Mouse (Mus musculus): ENCODE measurements at regions not wholly inside any gene's neighbourhood (a gene's known extent, or its start where the extent isn't known, plus 50 kb on each side); places are given as distances from the start of the nearest gene placed in this dataset.

DNA sequence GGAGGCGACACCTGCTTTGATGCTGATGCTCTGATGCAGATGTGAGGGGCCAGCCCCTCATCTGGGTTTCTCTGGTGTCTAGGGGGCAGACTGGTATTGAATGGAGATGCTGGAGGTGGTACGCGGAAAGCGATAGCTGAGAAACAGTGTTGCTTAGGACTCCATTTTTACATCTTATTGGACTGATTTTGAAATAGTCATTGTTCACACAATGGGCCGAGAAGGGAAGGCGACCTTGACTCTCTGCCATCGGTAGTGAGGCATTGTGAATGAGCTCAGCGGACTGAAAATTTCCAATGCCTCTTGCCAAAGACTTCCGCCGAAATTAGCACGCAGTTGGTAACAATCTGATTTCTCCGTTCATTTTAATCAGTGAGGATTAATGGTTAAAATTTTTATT lies 177.0 kb downstream of the Mtx2 start:
- Histone ChIP-seq H3K36me3 (ENCODE audit: control insufficient read depth, insufficient read depth) (no peaks in the 10 kb centered on the region), H3K4me3 (ENCODE audit: low read depth, low read length) (no peak overlapping the region)
- 75% methylated on average over 12 of the region's 12 CpGs for WGBS (ENCODE audit: insufficient replicate concordance)

DNA sequence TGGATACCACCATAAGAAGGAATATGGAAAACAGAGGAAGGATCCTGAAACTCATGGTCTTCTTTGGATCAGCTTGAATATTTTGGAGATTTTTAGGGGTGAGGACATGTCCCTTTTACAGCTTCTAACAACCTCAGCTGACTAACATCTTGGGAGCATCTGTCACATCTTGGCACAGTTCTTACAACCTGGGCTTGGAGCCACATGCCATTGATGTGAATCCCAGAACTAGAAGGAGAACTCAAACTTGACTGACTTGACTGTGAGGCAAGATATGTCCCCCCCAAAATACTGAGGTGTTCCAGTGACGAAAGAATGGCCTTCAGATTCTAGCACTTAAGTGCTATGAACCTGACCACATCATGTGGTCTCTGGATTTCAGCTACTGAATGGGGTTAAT lies 182.5 kb downstream of the Mtx2 start:
- WGBS (ENCODE audit: insufficient replicate concordance): 63% methylated on average over 1 of the region's 1 CpGs
- no peaks in the 10 kb centered on the region for H3K36me3 ChIP-seq (ENCODE audit: control insufficient read depth, insufficient read depth)
- no peaks in the 10 kb centered on the region for H3K9me3 ChIP-seq (replicated peaks; ENCODE audit: control insufficient read depth, low read length)
- ATAC-seq (ENCODE audit: low read depth): no peak
- no peak overlapping the region for H3K9ac ChIP-seq (ENCODE audit: low read depth, low read length)
- no peak overlapping the region for H3K4me3 ChIP-seq (ENCODE audit: low read depth, low read length)
- H3K4me1 ChIP-seq (ENCODE audit: control insufficient read depth, low read depth, low read length): no peaks in the 10 kb centered on the region
- H3K27me3 ChIP-seq (ENCODE audit: control insufficient read depth, insufficient read depth, low read depth, low read length): no peaks in the 10 kb centered on the region
- H3K27ac ChIP-seq (ENCODE audit: low read length): no peak overlapping the region
- H3K4me2 ChIP-seq (ENCODE audit: low read depth, low read length): no peak overlapping the region

More for the DNA sequence above, 177.0 kb downstream of the Mtx2 start:
- ATAC-seq (ENCODE audit: low read depth): no peak
- Histone ChIP-seq H3K4me2 (ENCODE audit: low read depth, low read length) (no peak overlapping the region), H3K4me1 (ENCODE audit: control insufficient read depth, low read depth, low read length) (no peaks in the 10 kb centered on the region), H3K9me3 (replicated peaks; ENCODE audit: control insufficient read depth, low read length) (no peaks in the 10 kb centered on the region), H3K27me3 (ENCODE audit: control insufficient read depth, insufficient read depth, low read depth, low read length) (no peaks in the 10 kb centered on the region), H3K27ac (ENCODE audit: low read length) (no peak overlapping the region), H3K9ac (ENCODE audit: low read depth, low read length) (no peak overlapping the region)

DNA sequence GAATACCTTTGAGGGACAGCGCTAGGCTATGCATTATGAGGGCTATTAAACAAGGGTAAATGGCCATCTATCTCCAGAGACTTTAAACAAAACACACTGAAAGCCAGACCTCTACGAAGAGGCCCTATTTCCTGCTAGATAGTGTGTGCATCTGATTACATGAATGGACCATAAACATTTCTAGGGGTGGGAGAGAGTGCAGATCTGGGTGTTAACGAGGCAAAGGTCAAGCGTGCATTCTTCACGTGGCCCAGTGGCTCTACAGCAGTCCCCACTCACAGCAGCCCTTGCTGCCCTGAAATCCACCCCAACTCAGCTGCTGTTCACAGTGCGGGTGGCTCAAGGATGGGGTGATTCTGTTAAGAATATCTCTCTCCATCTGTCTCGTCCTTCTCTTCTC lies 185.0 kb downstream of the Mtx2 start:
- no peak overlapping the region for H3K27ac ChIP-seq (ENCODE audit: low read length)
- WGBS (ENCODE audit: insufficient replicate concordance): 47% methylated on average over 7 of the region's 7 CpGs

DNA sequence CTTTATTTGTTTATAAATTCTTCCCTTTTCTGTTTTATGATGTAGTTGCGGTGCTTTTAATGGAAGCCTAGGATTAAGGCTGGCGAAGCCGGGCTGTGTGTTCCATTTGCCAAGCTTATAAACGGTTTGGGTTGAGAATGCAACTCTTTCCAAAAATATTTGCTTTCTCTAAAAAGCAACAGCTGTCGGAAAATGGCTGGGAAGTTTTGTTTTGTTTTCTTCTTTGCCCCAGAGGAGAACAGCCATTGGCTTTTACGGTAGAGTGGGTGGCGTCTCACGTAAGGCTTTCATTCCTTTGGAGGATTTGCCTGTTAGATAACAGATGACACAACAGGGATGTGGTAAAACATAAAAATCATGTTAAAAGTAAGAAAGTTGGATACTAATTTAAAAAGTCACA lies 186.4 kb downstream of the Mtx2 start:
- 58% methylated on average over 8 of the region's 8 CpGs for WGBS (ENCODE audit: insufficient replicate concordance)
- no peak overlapping the region for H3K4me2 ChIP-seq (ENCODE audit: low read depth, low read length)
- no peak overlapping the region for H3K27ac ChIP-seq (ENCODE audit: low read length)

More for the DNA sequence above, 185.0 kb downstream of the Mtx2 start:
- Histone ChIP-seq H3K4me3 (ENCODE audit: low read depth, low read length) (no peak overlapping the region), H3K36me3 (ENCODE audit: control insufficient read depth, insufficient read depth) (no peaks in the 10 kb centered on the region), H3K9ac (ENCODE audit: low read depth, low read length) (no peak overlapping the region), H3K4me1 (ENCODE audit: control insufficient read depth, low read depth, low read length) (no peaks in the 10 kb centered on the region), H3K27me3 (ENCODE audit: control insufficient read depth, insufficient read depth, low read depth, low read length) (no peaks in the 10 kb centered on the region), H3K4me2 (ENCODE audit: low read depth, low read length) (no peak overlapping the region), H3K9me3 (replicated peaks; ENCODE audit: control insufficient read depth, low read length) (no peaks in the 10 kb centered on the region)
- no peak for ATAC-seq (ENCODE audit: low read depth)

DNA sequence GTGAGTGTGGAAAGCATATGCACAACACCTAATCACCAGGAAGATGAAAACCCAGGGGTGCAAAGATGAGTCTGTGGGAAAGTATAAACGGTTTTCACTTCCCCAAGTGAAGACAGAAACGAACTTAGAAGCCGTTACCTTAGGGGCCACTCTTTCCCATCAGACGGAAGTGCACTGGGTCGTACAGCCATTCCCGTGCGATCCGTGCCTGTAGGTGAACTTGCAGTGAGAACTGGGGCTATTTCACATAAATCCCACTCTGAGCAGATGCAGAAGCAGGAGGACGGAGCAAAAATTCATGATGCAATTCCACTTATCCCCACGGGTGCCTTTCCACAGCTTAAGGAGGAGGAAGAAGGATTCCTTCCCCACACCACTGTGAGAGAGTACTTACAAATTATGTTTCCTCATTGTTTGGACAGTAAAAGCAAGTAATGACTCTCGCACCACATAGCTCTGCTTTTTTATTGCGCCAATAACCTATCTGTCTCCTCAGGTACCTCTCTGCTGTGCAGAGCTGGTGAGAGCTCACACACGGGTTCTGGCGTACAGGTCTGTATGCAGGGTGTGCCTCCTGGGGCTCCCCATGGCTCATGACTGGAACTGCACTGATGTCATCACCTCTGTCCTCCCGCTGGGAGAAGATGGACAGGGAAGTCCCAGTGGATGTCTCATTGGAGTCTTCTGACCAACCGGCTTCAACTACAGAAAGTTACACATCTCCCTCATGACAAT lies 189.6 kb downstream of the Mtx2 start:
- no peaks in the 10 kb centered on the region for H3K4me1 ChIP-seq (ENCODE audit: control insufficient read depth, low read depth, low read length)
- ATAC-seq (ENCODE audit: low read depth): no peak
- no peak overlapping the region for H3K4me3 ChIP-seq (ENCODE audit: low read depth, low read length)
- H3K9me3 ChIP-seq (replicated peaks; ENCODE audit: control insufficient read depth, low read length): no peaks in the 10 kb centered on the region
- H3K36me3 ChIP-seq (ENCODE audit: control insufficient read depth, insufficient read depth): no peaks in the 10 kb centered on the region
- no peaks in the 10 kb centered on the region for H3K27me3 ChIP-seq (ENCODE audit: control insufficient read depth, insufficient read depth, low read depth, low read length)
- H3K4me2 ChIP-seq (ENCODE audit: low read depth, low read length): no peak overlapping the region
- no peak overlapping the region for H3K9ac ChIP-seq (ENCODE audit: low read depth, low read length)
- H3K27ac ChIP-seq (ENCODE audit: low read length): no peak overlapping the region
- 57% methylated on average over 16 of the region's 16 CpGs for WGBS (ENCODE audit: insufficient replicate concordance)

More for the DNA sequence above, 186.4 kb downstream of the Mtx2 start:
- Histone ChIP-seq H3K9ac (ENCODE audit: low read depth, low read length) (no peak overlapping the region), H3K9me3 (replicated peaks; ENCODE audit: control insufficient read depth, low read length) (no peaks in the 10 kb centered on the region), H3K4me3 (ENCODE audit: low read depth, low read length) (no peak overlapping the region), H3K27me3 (ENCODE audit: control insufficient read depth, insufficient read depth, low read depth, low read length) (no peaks in the 10 kb centered on the region), H3K36me3 (ENCODE audit: control insufficient read depth, insufficient read depth) (no peaks in the 10 kb centered on the region), H3K4me1 (ENCODE audit: control insufficient read depth, low read depth, low read length) (no peaks in the 10 kb centered on the region)
- ATAC-seq (ENCODE audit: low read depth): no peak

DNA sequence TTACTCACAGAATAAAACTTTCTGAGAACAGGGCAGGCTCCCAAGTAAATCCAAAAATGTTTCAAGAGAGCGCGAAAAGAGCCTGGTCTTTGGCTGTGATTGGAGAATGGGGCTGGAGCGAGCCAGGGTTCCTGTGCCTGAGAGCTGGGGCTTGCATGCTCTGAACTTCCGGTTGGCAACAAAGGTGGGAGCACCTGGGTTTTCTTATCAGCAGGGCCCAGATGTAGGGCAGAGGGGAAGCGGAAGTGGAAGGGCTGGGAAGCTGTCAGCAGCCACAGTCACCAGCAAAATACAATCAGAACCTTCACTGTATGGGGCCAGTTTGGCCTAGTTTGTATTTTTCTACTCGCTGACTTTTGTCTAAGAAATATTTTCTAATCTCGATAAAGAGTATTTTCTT lies 193.9 kb downstream of the Mtx2 start:
- H3K4me1 ChIP-seq (ENCODE audit: control insufficient read depth, low read depth, low read length): no peaks in the 10 kb centered on the region
- 13% methylated on average over 7 of the region's 7 CpGs for WGBS (ENCODE audit: insufficient replicate concordance)
- H3K36me3 ChIP-seq (ENCODE audit: control insufficient read depth, insufficient read depth): no peaks in the 10 kb centered on the region
- no peak overlapping the region for H3K9ac ChIP-seq (ENCODE audit: low read depth, low read length)
- H3K27me3 ChIP-seq (ENCODE audit: control insufficient read depth, insufficient read depth, low read depth, low read length): no peaks in the 10 kb centered on the region
- H3K27ac ChIP-seq (ENCODE audit: low read length): no peak overlapping the region
- H3K4me3 ChIP-seq (ENCODE audit: low read depth, low read length): no peak overlapping the region
- H3K9me3 ChIP-seq (replicated peaks; ENCODE audit: control insufficient read depth, low read length): no peaks in the 10 kb centered on the region
- H3K4me2 ChIP-seq (ENCODE audit: low read depth, low read length): no peak overlapping the region
- no peak for ATAC-seq (ENCODE audit: low read depth)

DNA sequence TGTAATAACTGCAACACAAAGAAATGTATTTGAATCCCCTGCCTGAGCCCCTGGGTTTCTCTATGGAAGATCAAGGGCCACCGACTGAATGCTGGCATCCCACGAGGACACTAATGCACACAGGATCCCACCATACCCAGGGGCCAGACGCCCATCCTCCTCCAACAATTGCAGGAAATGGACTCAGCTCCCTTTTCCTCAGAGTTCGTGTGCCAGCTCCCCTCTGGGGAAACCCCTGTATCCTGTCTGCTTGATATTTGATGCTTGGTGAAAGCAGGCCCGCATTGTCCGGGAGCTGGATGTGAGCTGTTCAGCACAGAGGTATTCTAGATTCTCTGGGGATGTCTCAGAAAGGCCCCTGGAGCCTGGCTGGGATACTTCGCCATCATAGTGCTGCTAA lies 196.0 kb downstream of the Mtx2 start:
- Histone ChIP-seq H3K27ac (ENCODE audit: low read length) (no peak overlapping the region), H3K4me2 (ENCODE audit: low read depth, low read length) (no peak overlapping the region), H3K4me3 (ENCODE audit: low read depth, low read length) (no peak overlapping the region), H3K36me3 (ENCODE audit: control insufficient read depth, insufficient read depth) (no peaks in the 10 kb centered on the region), H3K27me3 (ENCODE audit: control insufficient read depth, insufficient read depth, low read depth, low read length) (no peaks in the 10 kb centered on the region), H3K4me1 (ENCODE audit: control insufficient read depth, low read depth, low read length) (no peaks in the 10 kb centered on the region), H3K9me3 (replicated peaks; ENCODE audit: control insufficient read depth, low read length) (no peaks in the 10 kb centered on the region), H3K9ac (ENCODE audit: low read depth, low read length) (no peak overlapping the region)
- 42% methylated on average over 7 of the region's 7 CpGs for WGBS (ENCODE audit: insufficient replicate concordance)
- no peak for ATAC-seq (ENCODE audit: low read depth)

DNA sequence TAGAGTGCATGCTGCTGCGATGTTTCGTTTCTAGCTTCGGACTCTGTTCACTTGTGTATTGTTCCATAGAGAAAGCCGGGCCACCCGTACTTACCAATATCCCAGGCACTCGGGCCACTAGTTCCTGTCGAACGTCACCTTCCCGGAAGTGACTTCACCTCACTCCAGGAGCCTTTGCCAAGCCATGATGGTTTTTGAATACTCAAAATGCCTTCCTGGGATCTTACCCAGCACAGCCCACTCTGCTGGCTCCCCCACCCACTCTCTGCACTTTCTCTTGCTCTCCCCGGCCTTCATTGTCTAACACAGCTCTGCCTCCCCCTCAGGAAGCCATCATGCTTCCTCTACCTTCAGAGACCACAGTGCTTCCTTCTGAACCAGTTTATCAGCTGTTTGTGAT lies 202.5 kb downstream of the Mtx2 start:
- H3K9me3 ChIP-seq (replicated peaks; ENCODE audit: control insufficient read depth, low read length): no peaks in the 10 kb centered on the region
- no peak for ATAC-seq (ENCODE audit: low read depth)
- no peak overlapping the region for H3K27ac ChIP-seq (ENCODE audit: low read length)
- H3K4me2 ChIP-seq (ENCODE audit: low read depth, low read length): no peak overlapping the region
- no peaks in the 10 kb centered on the region for H3K36me3 ChIP-seq (ENCODE audit: control insufficient read depth, insufficient read depth)
- WGBS (ENCODE audit: insufficient replicate concordance): 49% methylated on average over 10 of the region's 10 CpGs
- no peaks in the 10 kb centered on the region for H3K4me1 ChIP-seq (ENCODE audit: control insufficient read depth, low read depth, low read length)
- H3K9ac ChIP-seq (ENCODE audit: low read depth, low read length): no peak overlapping the region
- H3K27me3 ChIP-seq (ENCODE audit: control insufficient read depth, insufficient read depth, low read depth, low read length): no peaks in the 10 kb centered on the region
- H3K4me3 ChIP-seq (ENCODE audit: low read depth, low read length): no peak overlapping the region

DNA sequence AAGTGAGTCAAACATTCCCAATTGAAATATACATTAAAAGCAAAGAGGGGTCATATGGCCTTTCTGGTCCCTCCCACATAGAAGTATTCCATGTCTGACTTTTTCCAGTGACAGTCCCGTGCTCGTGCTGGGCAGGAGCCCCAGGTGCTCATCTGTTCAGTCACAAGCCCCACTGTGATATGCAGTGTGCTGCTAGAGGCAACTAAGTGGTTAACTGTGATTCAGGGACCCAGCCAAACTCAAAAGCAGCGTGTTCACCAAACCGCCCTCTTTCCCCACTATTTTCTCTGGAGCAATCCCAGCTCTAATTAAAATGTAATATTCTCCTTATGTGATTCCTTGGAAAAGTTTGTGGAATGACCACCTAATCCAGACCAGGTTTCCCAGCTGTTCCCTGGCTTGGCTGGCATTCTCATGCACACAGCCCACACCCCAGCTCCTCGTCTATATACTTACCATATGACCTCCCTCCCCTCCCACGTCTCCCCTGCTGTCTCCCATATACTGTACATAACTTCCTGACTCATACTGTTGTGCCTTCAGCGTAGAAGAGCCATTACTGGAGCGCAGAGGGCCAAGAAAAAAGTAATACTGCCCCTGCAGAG lies 203.6 kb downstream of the Mtx2 start:
- Histone ChIP-seq H3K4me2 (ENCODE audit: low read depth, low read length) (no peak overlapping the region), H3K27me3 (ENCODE audit: control insufficient read depth, insufficient read depth, low read depth, low read length) (no peaks in the 10 kb centered on the region), H3K9ac (ENCODE audit: low read depth, low read length) (no peak overlapping the region), H3K4me3 (ENCODE audit: low read depth, low read length) (no peak overlapping the region), H3K9me3 (replicated peaks; ENCODE audit: control insufficient read depth, low read length) (no peaks in the 10 kb centered on the region), H3K27ac (ENCODE audit: low read length) (no peak overlapping the region), H3K4me1 (ENCODE audit: control insufficient read depth, low read depth, low read length) (no peaks in the 10 kb centered on the region), H3K36me3 (ENCODE audit: control insufficient read depth, insufficient read depth) (no peaks in the 10 kb centered on the region)
- no peak for ATAC-seq (ENCODE audit: low read depth)
- WGBS (ENCODE audit: insufficient replicate concordance): 50% methylated on average over 8 of the region's 8 CpGs
